Mouse (Mus musculus) kidney, embryonic 16.5 days (tissue): ENCODE data around the gene Fam228a. TPM values are rescaled to one million over a fixed set of nuclear protein-coding genes. Genes with fewer than 3 reads are reported as not detected.
A peak's percentile ranks its signal among the peaks of the same experiment; 100 is the strongest.
"Not testable (repeated sequence)": the region's sequence is repeated elsewhere in the genome, so short reads cannot be mapped to it uniquely, and the experiment has no call there.

ENCODE experiments used
- ATAC-seq: fragments of 200-750 bp; cut with Nextera tagmentation; 2 replicates; pipeline ENCODE4 v1.8.0; 2017; ENCODE audit warnings: moderate TSS enrichment; ENCODE audit not compliant: low FRiP score, low TSS enrichment
- H3K27ac ChIP-seq: fragments of 300-500 bp; sonication (generic); 2 replicates; pipeline ENCODE4 v1.5.1; 2014; ENCODE audit warnings: low read length
- H3K27me3 ChIP-seq: fragments of 300-500 bp; sonication (generic); 2 replicates; pipeline ENCODE4 v1.6.1; 2014; ENCODE audit warnings: low read length, control low read depth, mixed read lengths; ENCODE audit not compliant: insufficient read depth
- H3K36me3 ChIP-seq: fragments of 300-500 bp; sonication (generic); 2 replicates; pipeline ENCODE4 v1.6.1; 2014; ENCODE audit warnings: low read length, control low read depth, mixed read lengths; ENCODE audit not compliant: insufficient read depth
- H3K4me1 ChIP-seq: fragments of 300-500 bp; sonication (generic); 2 replicates; pipeline ENCODE4 v1.6.1; 2014; ENCODE audit warnings: low read length, control low read depth, mixed read lengths; ENCODE audit not compliant: insufficient read depth
- H3K4me2 ChIP-seq: fragments of 300-500 bp; sonication (generic); replicated peaks from 2 replicates; pipeline ENCODE4 v1.6.1; 2014; ENCODE audit warnings: low read depth, low read length
- H3K4me3 ChIP-seq: fragments of 300-500 bp; sonication (generic); 2 replicates; pipeline ENCODE4 v1.5.1; 2014; ENCODE audit warnings: mild to moderate bottlenecking, low read length
- H3K9ac ChIP-seq: fragments of 300-500 bp; sonication (generic); replicated peaks from 2 replicates; pipeline ENCODE4 v1.6.1; 2014; ENCODE audit warnings: low read length
- H3K9me3 ChIP-seq: fragments of 300-500 bp; sonication (generic); 2 replicates; pipeline ENCODE4 v1.6.1; 2016; ENCODE audit warnings: low read length, control low read depth
- WGBS: fragments of 180-500 bp; shearing (Covaris S2); extraction: QIAGEN DNeasy Blood & Tissue Kit; methylation state at CpG from one replicate; pipeline ENCODE4 v1.1.7; 2014; 5-methylcytosine and 5-hydroxymethylcytosine counted together
- polyA plus RNA-seq: library from polyadenylated mRNA; unstranded; fragments of >200 nt; fragmentation: Nextera tagmentation; extraction: Ambion mirVana; gene quantifications from 2 replicates; pipeline ENCODE4 v1.2.1, GENCODE M21; 2015

Fam228a gene
- polyA plus RNA-seq, result 0.47 and 0.58 TPM in 2 replicates

- H3K36me3 ChIP-seq, result no peaks in the 10 kb centered on the region
- no peaks in the 10 kb centered on the region for H3K4me1 ChIP-seq
- H3K4me2 ChIP-seq, result no peak within 1 kb of the TSS
- no peak within 1 kb of the TSS for H3K4me3 ChIP-seq
- WGBS, result 84% methylated on average over 18 of the region's 18 CpGs
- ATAC-seq, result no peak
- no peak within 1 kb of the TSS for H3K27ac ChIP-seq
- H3K9me3 ChIP-seq, result no peaks in the 10 kb centered on the region
- H3K27me3 ChIP-seq, result no peaks in the 10 kb centered on the region
- no peak within 1 kb of the TSS for H3K9ac ChIP-seq
These were observed at the start of gene Fam228a for GRCm38 (mm10) chr12:4738031-4738576. Gene Fam228a, minus strand, starts transcription at chr12:4738430.

- 66% methylated on average over 2 of the region's 2 CpGs for WGBS
- Histone ChIP-seq H3K4me3 (no peak overlapping the region), H3K9ac (no peak overlapping the region), H3K36me3 (no peaks in the 10 kb centered on the region), H3K27me3 (no peaks in the 10 kb centered on the region), H3K4me2 (no peak overlapping the region), H3K4me1 (no peaks in the 10 kb centered on the region), H3K9me3 (no peaks in the 10 kb centered on the region), H3K27ac (0 out of 2 replicates have a peak overlapping the region, but pooled peaks have one; percentile 47)
- no peak for ATAC-seq
These were observed 46.2 kb upstream of the Fam228a start for GRCm38 (mm10) chr12:4784466-4784865.

- Histone ChIP-seq H3K9me3 (no peaks in the 10 kb centered on the region), H3K4me1 (no peaks in the 10 kb centered on the region), H3K27ac (0 out of 2 replicates have a peak overlapping the region, but pooled peaks have one; percentile 47), H3K27me3 (no peaks in the 10 kb centered on the region), H3K4me2 (no peak overlapping the region), H3K36me3 (no peaks in the 10 kb centered on the region), H3K9ac (no peak overlapping the region), H3K4me3 (no peak overlapping the region)
- 24% methylated on average over 5 of the region's 5 CpGs for WGBS
- peak; percentile 97 for ATAC-seq
These were observed 45.4 kb upstream of the Fam228a start for GRCm38 (mm10) chr12:4783598-4783997.

GRCm38 (mm10) chr12:4781725-4782404, 43.6 kb upstream of the Fam228a start:
- not testable (repeated sequence) for H3K4me1 ChIP-seq, H3K36me3 ChIP-seq, H3K27ac ChIP-seq, ATAC-seq, H3K4me3 ChIP-seq, H3K27me3 ChIP-seq, H3K9ac ChIP-seq, H3K4me2 ChIP-seq, H3K9me3 ChIP-seq
- WGBS, result 69% methylated on average over 9 of the region's 9 CpGs

GRCm38 (mm10) chr12:4781270-4781669, 43.0 kb upstream of the Fam228a start:
- peak; percentile 15; the same call in 1 of the 2 replicates for ATAC-seq
- H3K9ac ChIP-seq, result no peak overlapping the region
- no peak overlapping the region for H3K4me3 ChIP-seq
- H3K4me2 ChIP-seq, result no peak overlapping the region
- H3K36me3 ChIP-seq, result no peaks in the 10 kb centered on the region
- no peak overlapping the region for H3K27ac ChIP-seq
- H3K4me1 ChIP-seq, result no peaks in the 10 kb centered on the region
- H3K27me3 ChIP-seq, result no peaks in the 10 kb centered on the region
- no peaks in the 10 kb centered on the region for H3K9me3 ChIP-seq
- 83% methylated on average over 1 of the region's 1 CpGs for WGBS

- Histone ChIP-seq H3K9me3 (no peaks in the 10 kb centered on the region), H3K27ac (no peak overlapping the region), H3K36me3 (no peaks in the 10 kb centered on the region), H3K4me3 (no peak overlapping the region), H3K27me3 (no peaks in the 10 kb centered on the region), H3K4me1 (no peaks in the 10 kb centered on the region), H3K9ac (no peak overlapping the region), H3K4me2 (no peak overlapping the region)
- 77% methylated on average over 2 of the region's 2 CpGs for WGBS
- no peak for ATAC-seq
These were observed 42.0 kb upstream of the Fam228a start for GRCm38 (mm10) chr12:4780245-4780644.

- H3K9me3 ChIP-seq, result no peaks in the 10 kb centered on the region
- no peaks in the 10 kb centered on the region for H3K27me3 ChIP-seq
- ATAC-seq, result no peak
- H3K4me2 ChIP-seq, result no peak overlapping the region
- H3K27ac ChIP-seq, result no peak overlapping the region
- no peaks in the 10 kb centered on the region for H3K4me1 ChIP-seq
- no peaks in the 10 kb centered on the region for H3K36me3 ChIP-seq
- no peak overlapping the region for H3K9ac ChIP-seq
- no peak overlapping the region for H3K4me3 ChIP-seq
- 85% methylated on average over 6 of the region's 6 CpGs for WGBS
These were observed 39.5 kb upstream of the Fam228a start for GRCm38 (mm10) chr12:4777734-4778133.

- ATAC-seq, result no peak
- H3K4me3 ChIP-seq, result no peak overlapping the region
- no peaks in the 10 kb centered on the region for H3K36me3 ChIP-seq
- H3K4me1 ChIP-seq, result no peaks in the 10 kb centered on the region
- H3K9me3 ChIP-seq, result no peaks in the 10 kb centered on the region
- H3K27me3 ChIP-seq, result no peaks in the 10 kb centered on the region
- H3K9ac ChIP-seq, result no peak overlapping the region
- no peak overlapping the region for H3K4me2 ChIP-seq
- H3K27ac ChIP-seq, result no peak overlapping the region
- 75% methylated on average over 9 of the region's 9 CpGs for WGBS
These were observed 37.3 kb upstream of the Fam228a start for GRCm38 (mm10) chr12:4775588-4775949.

GRCm38 (mm10) chr12:4774895-4775587, 36.8 kb upstream of the Fam228a start:
- Histone ChIP-seq H3K9ac (no peak overlapping the region), H3K4me2 (no peak overlapping the region), H3K9me3 (no peaks in the 10 kb centered on the region), H3K36me3 (no peaks in the 10 kb centered on the region), H3K4me1 (no peaks in the 10 kb centered on the region), H3K4me3 (no peak overlapping the region), H3K27me3 (no peaks in the 10 kb centered on the region), H3K27ac (no peak overlapping the region)
- ATAC-seq, result no peak
- WGBS, result 87% methylated on average over 8 of the region's 8 CpGs

GRCm38 (mm10) chr12:4769333-4769723, 31.1 kb upstream of the Fam228a start:
- Histone ChIP-seq H3K4me1 (0 out of 2 replicates have a peak, but pooled peaks cover 4% of the 10 kb centered on the region), H3K36me3 (no peaks in the 10 kb centered on the region), H3K9me3 (no peaks in the 10 kb centered on the region), H3K27me3 (no peaks in the 10 kb centered on the region), H3K4me3 (peak overlapping the region; percentile 66), H3K4me2 (peak overlapping the region; percentile 69), H3K27ac (peak overlapping the region; percentile 88; the same call in 1 of the 2 replicates), H3K9ac (peak overlapping the region; percentile 91)
- WGBS, result 19% methylated on average over 13 of the region's 13 CpGs
- ATAC-seq, result peak; percentile 28; the same call in 1 of the 2 replicates
